Mouse (Mus musculus) small intestine, adult 2 months (tissue): ENCODE measurements at regions not wholly inside any gene's neighbourhood (a gene's known extent, or its start where the extent isn't known, plus 50 kb on each side); places are given as distances from the start of the nearest gene placed in this dataset.

Experiments
- H3K27ac ChIP-seq: fragments of 200-500 bp; 2 replicates; pipeline ENCODE4 v1.5.1; 2012; ENCODE audit warnings: low read depth, low read length, control low read depth, inconsistent platforms; ENCODE audit not compliant: insufficient read depth
- H3K27me3 ChIP-seq: fragments of 200-500 bp; 2 replicates; pipeline ENCODE4 v1.6.1; 2012; ENCODE audit warnings: mild to moderate bottlenecking, moderate library complexity, low read length, inconsistent platforms; ENCODE audit not compliant: control insufficient read depth, insufficient read depth
- H3K36me3 ChIP-seq: fragments of 200-500 bp; 2 replicates; pipeline ENCODE4 v1.6.1; 2012; ENCODE audit warnings: mild to moderate bottlenecking, low read length, control low read depth, inconsistent platforms; ENCODE audit not compliant: control insufficient read depth, insufficient read depth
- H3K4me1 ChIP-seq: fragments of 200-500 bp; 2 replicates; pipeline ENCODE4 v1.6.1; 2012; ENCODE audit warnings: low read length, inconsistent platforms, mixed read lengths; ENCODE audit not compliant: control insufficient read depth, insufficient read depth, insufficient read length
- H3K4me3 ChIP-seq: fragments of 200-500 bp; 2 replicates; pipeline ENCODE4 v1.5.1; 2012; ENCODE audit warnings: low read depth, mild to moderate bottlenecking, control low read depth, inconsistent platforms, low read length, moderate library complexity
- CTCF ChIP-seq: fragments of 200-500 bp; IDR thresholded peaks from 2 replicates; pipeline ENCODE4 v1.5.1; 2012; ENCODE audit warnings: low read depth, mild to moderate bottlenecking, control low read depth, inconsistent platforms, low read length, moderate library complexity, mixed read lengths; ENCODE audit not compliant: insufficient replicate concordance, insufficient read length; ENCODE audit errors: extremely low read depth
- POLR2A ChIP-seq: fragments of 200-500 bp; IDR thresholded peaks from 2 replicates; pipeline ENCODE4 v1.6.1; 2012; ENCODE audit warnings: low read depth, mild to moderate bottlenecking, control low read depth, inconsistent platforms, low read length, moderate library complexity
- WGBS: fragments of 180-500 bp; shearing (Covaris S2); methylation state at CpG from one replicate; pipeline ENCODE4 v1.1.7; 2018; 5-methylcytosine and 5-hydroxymethylcytosine counted together

GRCm38 (mm10) chr3:50851083-50851637 lies 373.1 kb upstream of the Noct start:
- Histone ChIP-seq H3K4me1 (no peaks in the 10 kb centered on the region), H3K4me3 (no peak overlapping the region), H3K36me3 (no peaks in the 10 kb centered on the region), H3K27me3 (no peaks in the 10 kb centered on the region), H3K27ac (no peak overlapping the region)
- no peak for TF ChIP-seq POLR2A
- no peak for TF ChIP-seq CTCF
- WGBS = 76% methylated on average over 5 of the region's 5 CpGs

GRCm38 (mm10) chr3:50867105-50867504 lies 357.1 kb upstream of the Noct start:
- no peak overlapping the region for H3K27ac ChIP-seq
- H3K27me3 ChIP-seq = no peaks in the 10 kb centered on the region
- WGBS = 78% methylated on average over 1 of the region's 1 CpGs
- no peaks in the 10 kb centered on the region for H3K4me1 ChIP-seq
- H3K4me3 ChIP-seq = no peak overlapping the region
- H3K36me3 ChIP-seq = no peaks in the 10 kb centered on the region
- TF ChIP-seq POLR2A (no peak), CTCF (no peak)

- WGBS = 86% methylated on average over 3 of the region's 3 CpGs
- H3K4me3 ChIP-seq = no peak overlapping the region
- no peak for TF ChIP-seq POLR2A
- no peak for TF ChIP-seq CTCF
- no peak overlapping the region for H3K27ac ChIP-seq
- no peaks in the 10 kb centered on the region for H3K36me3 ChIP-seq
- H3K4me1 ChIP-seq = no peaks in the 10 kb centered on the region
- H3K27me3 ChIP-seq = no peaks in the 10 kb centered on the region
Measured at GRCm38 (mm10) chr3:50869211-50869610, 355.0 kb upstream of the Noct start.

- TF ChIP-seq CTCF (no peak), POLR2A (no peak)
- H3K4me3 ChIP-seq = no peak overlapping the region
- no peak overlapping the region for H3K27ac ChIP-seq
- WGBS = 70% methylated on average over 4 of the region's 4 CpGs
- H3K36me3 ChIP-seq = no peaks in the 10 kb centered on the region
- no peaks in the 10 kb centered on the region for H3K4me1 ChIP-seq
- no peaks in the 10 kb centered on the region for H3K27me3 ChIP-seq
Measured at GRCm38 (mm10) chr3:50879050-50879449, 345.2 kb upstream of the Noct start.

DNA sequence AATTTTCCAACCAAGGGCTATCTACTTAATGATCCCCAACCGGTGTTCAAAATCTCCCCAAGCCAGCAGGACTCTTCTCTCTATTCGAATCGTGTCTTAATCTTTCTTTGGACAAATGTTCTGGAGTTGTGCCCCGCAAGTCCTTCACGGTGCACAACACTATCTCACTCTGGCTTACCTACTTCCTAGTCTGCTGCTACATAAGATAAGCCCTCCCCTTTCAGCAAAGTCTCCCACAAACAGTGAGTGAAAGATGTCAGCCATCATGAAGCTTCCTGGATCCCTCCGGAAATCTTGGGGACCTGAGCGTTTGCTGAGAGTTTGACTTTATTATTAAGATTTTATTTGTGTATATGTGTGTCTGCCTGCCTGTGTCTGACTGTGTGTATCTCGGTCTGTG lies 344.7 kb upstream of the Noct start:
- no peak overlapping the region for H3K4me3 ChIP-seq
- H3K27me3 ChIP-seq = no peaks in the 10 kb centered on the region
- WGBS = 69% methylated on average over 8 of the region's 8 CpGs
- H3K4me1 ChIP-seq = no peaks in the 10 kb centered on the region
- no peak overlapping the region for H3K27ac ChIP-seq
- no peak for TF ChIP-seq POLR2A
- H3K36me3 ChIP-seq = no peaks in the 10 kb centered on the region

DNA sequence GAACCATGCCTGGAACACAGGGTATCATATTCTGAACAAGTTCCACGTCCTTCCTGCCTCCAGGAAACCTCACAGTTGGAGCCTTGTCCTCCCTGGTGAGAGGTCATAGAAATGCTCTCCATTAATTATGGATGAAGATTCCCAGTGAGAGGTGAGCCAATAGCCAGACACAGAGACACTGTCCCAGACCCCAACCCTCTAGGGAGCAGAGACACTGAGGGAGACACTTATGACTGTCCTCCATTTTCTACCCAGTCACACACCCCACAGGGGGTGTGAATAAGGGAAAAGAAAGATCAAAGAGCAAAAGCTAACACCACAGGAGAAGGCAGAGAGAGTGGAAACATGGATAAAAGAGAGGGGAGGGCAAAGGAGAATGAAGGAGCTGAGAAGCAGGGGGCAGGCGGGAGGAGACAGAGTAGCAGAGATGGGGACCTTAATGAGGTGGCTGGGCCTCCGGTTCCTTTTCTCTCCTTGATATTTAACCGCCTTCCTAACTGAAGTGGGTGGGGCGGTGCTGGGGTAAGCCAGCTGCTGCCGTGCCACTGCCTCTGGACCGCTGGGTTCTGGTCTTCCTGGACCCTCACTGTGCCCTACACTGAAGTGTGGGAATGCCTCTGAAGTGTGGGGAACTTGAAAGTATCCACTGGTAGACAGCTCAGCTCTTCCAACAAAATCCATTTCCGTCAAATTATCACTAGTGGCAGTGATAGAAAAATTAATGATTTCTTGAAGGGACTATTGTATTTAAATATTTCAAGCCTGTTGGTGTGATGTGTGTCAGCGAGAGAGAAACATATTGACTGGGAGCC lies 342.6 kb upstream of the Noct start:
- TF ChIP-seq POLR2A = no peak
- Histone ChIP-seq H3K27ac (no peak overlapping the region), H3K27me3 (no peaks in the 10 kb centered on the region), H3K4me1 (no peaks in the 10 kb centered on the region), H3K36me3 (no peaks in the 10 kb centered on the region), H3K4me3 (no peak overlapping the region)
- WGBS = 46% methylated on average over 9 of the region's 9 CpGs

GRCm38 (mm10) chr3:50882249-50882733 lies 342.0 kb upstream of the Noct start:
- H3K27me3 ChIP-seq = no peaks in the 10 kb centered on the region
- no peak overlapping the region for H3K27ac ChIP-seq
- TF ChIP-seq CTCF (no peak), POLR2A (no peak)
- H3K4me3 ChIP-seq = no peak overlapping the region
- no peaks in the 10 kb centered on the region; the same call in 1 of the 2 replicates for H3K4me1 ChIP-seq
- H3K36me3 ChIP-seq = no peaks in the 10 kb centered on the region
- WGBS = 56% methylated on average over 8 of the region's 8 CpGs
